ENCODE assay signal across 18 mouse cellular contexts in the genomic region with DNA sequence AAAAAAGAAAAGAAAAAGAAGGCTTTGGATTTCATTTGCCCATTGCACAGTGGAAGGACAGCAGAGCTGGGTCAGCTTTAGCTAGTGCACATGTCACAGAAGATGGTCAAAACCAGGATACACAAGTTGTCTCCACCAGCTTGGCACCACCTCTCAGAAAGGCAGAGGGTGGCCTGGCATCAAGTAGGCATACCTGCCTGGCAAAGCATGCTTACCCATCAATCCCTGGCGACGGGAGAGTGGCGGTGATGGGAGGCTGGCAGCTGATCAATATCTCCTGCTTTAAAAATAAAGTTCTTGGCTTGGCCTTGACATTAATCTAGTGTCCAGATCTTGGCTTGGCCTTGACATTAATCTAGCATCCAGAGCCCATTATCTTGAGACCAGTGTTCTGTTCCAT. TPM values are rescaled to one million over a fixed set of nuclear protein-coding genes. Genes with fewer than 3 reads are reported as not detected.
"Had no signal": no experiment of that assay in that cellular context is flagged by ENCODE, and none has a peak within 500 bp of the region (broad histone marks: within the 10 kb centered on the region; RNA-seq: fewer than 3 reads in every experiment).

No protein-coding gene starts in this region.

- H3K9ac ChIP-seq: neural tube, embryonic 13.5 days; neural tube, embryonic 15.5 days; stomach, embryonic 15.5 days had no signal

- H3K4me2 ChIP-seq: neural tube, embryonic 13.5 days; neural tube, embryonic 15.5 days; stomach, embryonic 15.5 days had no signal

- H3K27ac ChIP-seq: neural tube, embryonic 13.5 days; neural tube, embryonic 15.5 days; stomach, embryonic 15.5 days; stomach, postnatal 0 days had no signal

- DNase-seq: retina, postnatal 1 day; right cerebral cortex, adult 18-20 months; right cerebral cortex, postnatal 14 days; right cerebral cortex, postnatal 25 days; right cerebral cortex, postnatal 4 days; spleen, adult 18-20 months; thymus, adult 18-20 months; thymus, adult 2 months; thymus, postnatal 14 days; thymus, postnatal 25 days; thymus, postnatal 36 days; thymus, postnatal 4 days had no signal

- H3K4me3 ChIP-seq: neural tube, embryonic 13.5 days; neural tube, embryonic 15.5 days; stomach, embryonic 15.5 days had no signal

- H3K9me3 ChIP-seq: neural tube, embryonic 13.5 days; neural tube, embryonic 15.5 days; stomach, embryonic 15.5 days had no signal

- H3K27me3 ChIP-seq: neural tube, embryonic 15.5 days; stomach, embryonic 15.5 days had no signal

- H3K36me3 ChIP-seq: neural tube, embryonic 15.5 days; stomach, embryonic 15.5 days had no signal

RNA-seq across cellular contexts. Expression of a gene that starts 56.1 kb away (rescaled TPM):
- total RNA-seq: neutrophil, adult 5-6 weeks had no signal
- polyA plus RNA-seq: neural tube, embryonic 15.5 days; spleen, adult 2 months had no signal
